Mouse (Mus musculus) CH12.LX (cell line): Measurements from ENCODE around the gene Zc3h7b.

Experiments
- ELF1 ChIP-seq: IDR thresholded peaks from 2 replicates; pipeline ENCODE4 v1.6.1; 2014; ENCODE audit warnings: low read depth, mild to moderate bottlenecking, inconsistent platforms, low read length, improper control_type of control experiment
- EP300 ChIP-seq: IDR thresholded peaks from 2 replicates; pipeline ENCODE4 v1.6.1; 2011; ENCODE audit warnings: low read length, improper control_type of control experiment
- GABPA ChIP-seq: IDR thresholded peaks from 2 replicates; pipeline ENCODE4 v1.6.1; 2012; ENCODE audit warnings: low read depth, low read length, improper control_type of control experiment, inconsistent platforms; ENCODE audit not compliant: insufficient replicate concordance
- JUND ChIP-seq: conservative IDR thresholded peaks from 2 replicates; pipeline ENCODE4 v1.6.1; 2011; ENCODE audit warnings: low read depth, low read length, improper control_type of control experiment
- MEF2A ChIP-seq: IDR thresholded peaks from 2 replicates; pipeline ENCODE4 v1.6.1; 2014; ENCODE audit warnings: low read depth, mild to moderate bottlenecking, inconsistent platforms, low read length, improper control_type of control experiment, borderline replicate concordance
- POLR2A ChIP-seq: IDR thresholded peaks from 2 replicates; pipeline ENCODE4 v1.6.1; 2011; ENCODE audit warnings: low read depth, mild to moderate bottlenecking, improper control_type of control experiment, low read length
- RAD21 ChIP-seq: IDR thresholded peaks from 2 replicates; pipeline ENCODE4 v1.6.1; 2011; ENCODE audit warnings: low read depth, mild to moderate bottlenecking, low read length, improper control_type of control experiment, moderate library complexity
- ZC3H11A ChIP-seq: IDR thresholded peaks from 2 replicates; pipeline ENCODE4 v1.6.1; 2012; ENCODE audit warnings: low read depth, mild to moderate bottlenecking, inconsistent platforms, low read length, improper control_type of control experiment

DNA sequence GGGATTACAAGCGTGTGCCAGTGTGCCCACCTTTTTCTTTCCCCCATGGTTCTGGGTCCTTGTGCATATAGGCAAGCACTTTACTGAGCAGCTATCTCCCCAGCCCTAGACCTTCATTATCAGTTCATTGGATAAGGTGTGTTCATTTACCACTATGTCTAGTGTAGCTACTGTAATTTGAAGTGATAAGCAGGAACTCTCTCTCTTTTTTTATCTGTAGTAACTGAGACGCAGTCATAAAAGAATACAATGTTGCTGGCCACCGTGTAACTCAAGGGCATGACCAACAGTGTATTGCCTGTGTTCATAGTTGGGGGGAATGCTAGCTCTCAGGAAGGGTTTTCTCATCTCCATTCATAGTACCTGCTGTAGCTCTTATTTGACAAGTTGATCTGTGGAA is 14.7 kb downstream of the Zc3h7b start:
- TF ChIP-seq EP300 (no peak), ZC3H11A (no peak), RAD21 (no peak), JUND (no peak), GABPA (no peak), MEF2A (no peak), ELF1 (no peak), POLR2A (no peak)
